Mouse (Mus musculus): ENCODE data around the gene Olfr921. TPM values are rescaled to one million over a fixed set of nuclear protein-coding genes. Genes with fewer than 3 reads are reported as not detected.
A peak's percentile ranks its signal among the peaks of the same experiment; 100 is the strongest.

Gene Olfr921
- not detected in 2 replicates for polyA plus RNA-seq (2012)

- no peaks in the 10 kb centered on the region for H3K9me3 ChIP-seq (ENCODE audit: control insufficient read depth, low read length)
- no peaks in the 10 kb centered on the region for H3K27me3 ChIP-seq (ENCODE audit: control insufficient read depth)
- no peak within 1 kb of the TSS for H3K4me3 ChIP-seq (replicated peaks)
- TF ChIP-seq GATA1 (IDR thresholded peaks at IDR 0.05; ENCODE audit: low read length): no peak
- TF ChIP-seq TAL1 (IDR thresholded peaks at IDR 0.05; ENCODE audit: low read length): no peak
- no peaks in the 10 kb centered on the region for H3K36me3 ChIP-seq (ENCODE audit: control insufficient read depth)
- no peaks in the 10 kb centered on the region for H3K4me1 ChIP-seq (ENCODE audit: control insufficient read depth)
These were observed at the start of gene Olfr921 for GRCm38 (mm10) chr9:38772768-38773167. Olfr921 (plus strand) TSS chr9:38773068.

- no peak overlapping the region for H3K4me3 ChIP-seq (replicated peaks)
- no peaks in the 10 kb centered on the region for H3K27me3 ChIP-seq (ENCODE audit: control insufficient read depth)
- peaks cover 2% of the 10 kb centered on the region; the same call in 1 of the 2 replicates for H3K36me3 ChIP-seq (ENCODE audit: control insufficient read depth)
- H3K9me3 ChIP-seq (ENCODE audit: control insufficient read depth, low read length): no peaks in the 10 kb centered on the region
- no peak for TF ChIP-seq TAL1 (IDR thresholded peaks at IDR 0.05; ENCODE audit: low read length)
- no peak for TF ChIP-seq GATA1 (IDR thresholded peaks at IDR 0.05; ENCODE audit: low read length)
- H3K4me1 ChIP-seq (ENCODE audit: control insufficient read depth): peaks cover 6% of the 10 kb centered on the region
These were observed 48.8 kb upstream of the Olfr921 start for GRCm38 (mm10) chr9:38724044-38724443.

- H3K27me3 ChIP-seq (ENCODE audit: control insufficient read depth): no peaks in the 10 kb centered on the region
- no peaks in the 10 kb centered on the region; the same call in 1 of the 2 replicates for H3K36me3 ChIP-seq (ENCODE audit: control insufficient read depth)
- no peaks in the 10 kb centered on the region for H3K4me1 ChIP-seq (ENCODE audit: control insufficient read depth)
- H3K9me3 ChIP-seq (ENCODE audit: control insufficient read depth, low read length): no peaks in the 10 kb centered on the region
- TF ChIP-seq GATA1 (IDR thresholded peaks at IDR 0.05; ENCODE audit: low read length) (no peak), TAL1 (IDR thresholded peaks at IDR 0.05; ENCODE audit: low read length) (no peak)
- no peak overlapping the region for H3K4me3 ChIP-seq (replicated peaks)
These were observed 44.6 kb upstream of the Olfr921 start for GRCm38 (mm10) chr9:38728218-38728617.

- TF ChIP-seq TAL1 (IDR thresholded peaks at IDR 0.05; ENCODE audit: low read length) (no peak), GATA1 (IDR thresholded peaks at IDR 0.05; ENCODE audit: low read length) (no peak)
- Histone ChIP-seq H3K9me3 (ENCODE audit: control insufficient read depth, low read length) (no peaks in the 10 kb centered on the region), H3K4me1 (ENCODE audit: control insufficient read depth) (peaks cover 7% of the 10 kb centered on the region), H3K27me3 (ENCODE audit: control insufficient read depth) (no peaks in the 10 kb centered on the region), H3K36me3 (ENCODE audit: control insufficient read depth) (no peaks in the 10 kb centered on the region), H3K4me3 (replicated peaks) (no peak overlapping the region)
These were observed 31.5 kb upstream of the Olfr921 start for GRCm38 (mm10) chr9:38741408-38741807.

DNA sequence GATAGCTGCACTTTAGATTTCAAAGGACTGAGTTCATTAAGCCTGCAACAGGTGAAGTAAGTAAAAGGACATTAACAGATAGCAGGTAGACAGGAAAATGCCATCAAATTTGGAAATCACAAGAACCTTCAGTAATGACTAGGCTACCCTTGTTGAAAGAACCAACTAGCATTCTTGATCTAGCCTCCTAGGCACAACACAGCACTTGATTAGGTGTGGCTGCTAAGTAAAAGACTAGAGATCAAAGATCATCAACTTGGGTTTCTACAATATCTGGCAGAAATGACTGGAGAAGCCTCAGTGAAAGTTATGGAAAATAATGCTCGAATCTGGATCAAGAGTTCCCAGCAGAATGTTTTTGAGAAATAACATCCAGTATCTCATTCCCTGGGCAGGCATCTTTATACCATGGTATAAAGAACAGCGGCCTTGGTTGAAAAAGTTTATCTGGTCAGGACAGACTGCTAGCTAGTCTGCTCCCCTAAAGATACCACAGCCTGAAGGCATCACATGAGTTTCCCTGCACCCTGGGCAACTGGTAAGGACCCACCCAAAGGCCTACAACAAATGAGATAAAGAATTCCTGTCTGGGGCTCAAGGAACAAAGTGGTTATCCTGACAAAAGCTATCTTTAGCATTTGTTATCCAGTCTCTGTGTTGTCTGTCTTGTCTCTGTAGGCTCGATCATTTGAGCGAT is 28.1 kb upstream of the Olfr921 start:
- no peak overlapping the region for H3K4me3 ChIP-seq (replicated peaks)
- no peaks in the 10 kb centered on the region for H3K36me3 ChIP-seq (ENCODE audit: control insufficient read depth)
- peaks cover 7% of the 10 kb centered on the region for H3K4me1 ChIP-seq (ENCODE audit: control insufficient read depth)
- no peaks in the 10 kb centered on the region for H3K27me3 ChIP-seq (ENCODE audit: control insufficient read depth)
- H3K9me3 ChIP-seq (ENCODE audit: control insufficient read depth, low read length): no peaks in the 10 kb centered on the region
- TF ChIP-seq TAL1 (IDR thresholded peaks at IDR 0.05; ENCODE audit: low read length): peak; percentile 36; the same call in 1 of the 3 replicates
- no peak for TF ChIP-seq GATA1 (IDR thresholded peaks at IDR 0.05; ENCODE audit: low read length)

DNA sequence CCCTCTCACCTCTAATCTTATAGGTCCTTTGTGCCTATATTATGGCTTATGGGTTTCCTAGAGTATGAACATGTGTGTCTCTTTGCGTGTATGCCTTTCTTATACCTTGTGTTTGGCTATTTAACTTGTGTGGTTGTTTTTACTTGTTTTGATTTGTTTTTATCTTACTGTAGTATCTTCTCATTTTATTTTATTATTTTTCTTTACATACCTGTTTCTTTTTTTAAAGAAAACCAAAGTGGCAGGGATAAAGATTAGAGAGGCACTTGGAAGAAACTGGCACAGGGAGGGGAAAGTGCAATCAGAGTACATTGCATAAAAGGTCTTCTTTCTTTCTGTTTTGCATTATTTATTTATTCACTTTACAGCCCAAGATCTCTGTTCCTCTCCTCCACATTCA is 20.9 kb upstream of the Olfr921 start, which contains the start of gene Olfr920:
Olfr920 (plus strand) TSS at position 301 of the 400 bp plus-strand sequence.
- Histone ChIP-seq H3K9me3 (ENCODE audit: control insufficient read depth, low read length) (no peaks in the 10 kb centered on the region), H3K4me1 (ENCODE audit: control insufficient read depth) (no peaks in the 10 kb centered on the region), H3K27me3 (ENCODE audit: control insufficient read depth) (no peaks in the 10 kb centered on the region), H3K4me3 (replicated peaks) (no peak within 1 kb of the TSS), H3K36me3 (ENCODE audit: control insufficient read depth) (no peaks in the 10 kb centered on the region)
- TF ChIP-seq GATA1 (IDR thresholded peaks at IDR 0.05; ENCODE audit: low read length) (no peak), TAL1 (IDR thresholded peaks at IDR 0.05; ENCODE audit: low read length) (no peak)

GRCm38 (mm10) chr9:38792689-38793088 is 19.8 kb downstream of the Olfr921 start:
- Histone ChIP-seq H3K9me3 (ENCODE audit: control insufficient read depth, low read length) (no peaks in the 10 kb centered on the region), H3K4me1 (ENCODE audit: control insufficient read depth) (no peaks in the 10 kb centered on the region), H3K36me3 (ENCODE audit: control insufficient read depth) (no peaks in the 10 kb centered on the region), H3K27me3 (ENCODE audit: control insufficient read depth) (no peaks in the 10 kb centered on the region), H3K4me3 (replicated peaks) (no peak overlapping the region)
- TF ChIP-seq GATA1 (IDR thresholded peaks at IDR 0.05; ENCODE audit: low read length) (no peak), TAL1 (IDR thresholded peaks at IDR 0.05; ENCODE audit: low read length) (no peak)

DNA sequence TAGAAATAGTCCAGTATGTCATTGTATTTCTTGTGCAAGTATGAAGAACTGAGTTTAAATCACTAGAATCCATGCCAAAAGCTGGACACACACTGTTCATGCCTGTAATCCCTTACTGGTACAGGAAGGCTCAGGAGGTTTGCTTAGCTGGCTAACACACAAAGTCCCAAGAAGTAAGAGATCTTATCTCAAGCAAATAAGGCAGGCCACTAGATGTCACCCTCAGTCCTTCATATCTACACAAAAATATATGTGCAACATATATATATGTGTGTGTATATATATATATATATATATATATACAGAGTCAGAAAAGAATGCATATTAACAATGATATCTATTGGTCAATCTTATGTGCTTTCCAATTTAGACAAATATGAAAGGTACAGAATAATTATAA is 32.8 kb downstream of the Olfr921 start:
- Histone ChIP-seq H3K4me1 (ENCODE audit: control insufficient read depth) (no peaks in the 10 kb centered on the region), H3K36me3 (ENCODE audit: control insufficient read depth) (no peaks in the 10 kb centered on the region), H3K9me3 (ENCODE audit: control insufficient read depth, low read length) (no peaks in the 10 kb centered on the region), H3K4me3 (replicated peaks) (no peak overlapping the region), H3K27me3 (ENCODE audit: control insufficient read depth) (no peaks in the 10 kb centered on the region)
- TF ChIP-seq TAL1 (IDR thresholded peaks at IDR 0.05; ENCODE audit: low read length) (no peak), GATA1 (IDR thresholded peaks at IDR 0.05; ENCODE audit: low read length) (no peak)

- H3K27me3 ChIP-seq (ENCODE audit: control insufficient read depth): no peaks in the 10 kb centered on the region
- TF ChIP-seq TAL1 (IDR thresholded peaks at IDR 0.05; ENCODE audit: low read length) (no peak), GATA1 (IDR thresholded peaks at IDR 0.05; ENCODE audit: low read length) (no peak)
- no peaks in the 10 kb centered on the region for H3K9me3 ChIP-seq (ENCODE audit: control insufficient read depth, low read length)
These were observed 41.4 kb downstream of the Olfr921 start, which contains the start of gene Olfr922 for GRCm38 (mm10) chr9:38814314-38814713. Olfr922 (plus strand) TSS chr9:38814614.

More at GRCm38 (mm10) chr9:38814314-38814713, 41.4 kb downstream of the Olfr921 start, which contains the start of gene Olfr922:
- no peaks in the 10 kb centered on the region for H3K36me3 ChIP-seq (ENCODE audit: control insufficient read depth)
- H3K4me1 ChIP-seq (ENCODE audit: control insufficient read depth): no peaks in the 10 kb centered on the region
- H3K4me3 ChIP-seq (replicated peaks): no peak within 1 kb of the TSS

Measured in erythroblast, embryonic 14.5 days (primary cell).